Mouse (Mus musculus) heart, postnatal 25 days (tissue): ENCODE results near the gene BC049352. TPM values are rescaled to one million over a fixed set of nuclear protein-coding genes. Genes with fewer than 3 reads are reported as not detected.

Experiments used
- DNase-seq: peaks from one replicate; pipeline ENCODE4 v3.0.0; 2022; ENCODE audit warnings: low spot score
- intact Hi-C: fragments of 180-260 bp; cut with DNase I; formaldehyde crosslinking; loops from one replicate; pipeline ENCODE4 v1.15.1; 2025
- microRNA-seq: library from miRNA; unstranded; fragments of <30 nt; microRNA quantifications from one replicate; pipeline ENCODE4 v1.2.0, GENCODE M21; 2022
- total RNA-seq, 2 experiments: library from RNA; stranded (reverse); gene quantifications; 2 replicates each; pipeline ENCODE4 v1.2.3; 2021

BC049352 gene
- total RNA-seq, 2 experiments from 2014 or later, result not detected

- no peak for DNase-seq
- intact Hi-C loops, result no loop called here
Observed at GRCm38 (mm10) chr9:45280891-45281290, 99.1 kb downstream of the BC049352 start.

DNA sequence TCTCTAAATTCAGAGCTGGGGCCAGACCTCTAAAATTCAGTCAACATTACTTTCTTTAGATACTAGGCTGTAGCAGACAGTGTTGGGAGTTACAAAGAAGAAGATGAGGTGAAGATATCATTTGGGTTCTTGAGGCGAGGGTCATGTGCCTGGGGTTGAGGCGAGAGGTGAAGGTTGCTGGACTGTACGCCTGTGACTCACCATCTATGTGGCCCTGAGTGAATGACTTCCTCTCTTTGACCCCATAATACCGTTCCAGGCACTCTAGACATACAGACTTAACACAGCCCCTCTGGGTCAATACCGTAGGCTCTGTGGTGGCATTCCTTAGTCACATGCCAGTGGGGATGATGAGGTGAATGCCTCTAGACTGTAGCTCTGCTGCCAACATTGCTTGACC lies 100.7 kb downstream of the BC049352 start:
- intact Hi-C loops, result no loop called here
- DNase-seq, result no peak

DNA sequence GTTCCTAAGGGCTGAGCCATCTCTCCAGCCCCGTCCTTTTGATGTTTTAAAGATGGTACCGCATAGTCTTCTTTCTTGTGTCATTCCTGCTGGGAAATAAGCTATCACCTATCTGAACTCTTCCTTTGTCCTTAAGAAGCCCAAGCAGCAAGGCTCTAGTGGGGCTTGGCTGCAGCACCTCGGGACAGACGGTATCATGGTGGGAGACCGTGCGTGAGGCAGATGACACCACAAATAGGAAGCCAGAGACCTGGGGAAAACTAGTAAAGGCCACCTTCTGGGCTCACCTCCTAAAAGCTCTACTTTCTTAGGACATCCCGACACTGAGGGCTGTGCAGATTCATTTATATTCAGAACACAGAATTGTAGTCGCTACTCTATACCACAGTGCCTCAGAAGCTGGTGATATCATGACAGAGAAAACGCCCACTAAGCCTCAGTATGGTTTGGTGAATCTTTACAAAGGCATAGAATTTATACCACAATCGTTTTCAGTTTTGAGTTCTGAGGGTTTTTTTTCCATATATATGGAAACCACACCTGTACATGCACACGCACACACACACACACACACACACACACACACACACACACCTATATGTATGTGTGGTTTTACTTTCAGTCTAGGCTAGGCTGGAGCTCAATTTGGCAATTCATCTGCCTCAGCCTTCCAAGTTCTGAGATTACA lies 109.8 kb downstream of the BC049352 start:
- no peak for DNase-seq
- intact Hi-C loops, result no loop called here

GRCm38 (mm10) chr9:45294210-45295011 lies 112.6 kb downstream of the BC049352 start:
- DNase-seq, result no peak
- intact Hi-C loops, result loop anchor here (5.0 kb wide), 1 partner anchor 72 kb away; no protein-coding TSS in a partner anchor

- intact Hi-C loops, result loop anchor here (1.0 to 5.0 kb wide), 4 partner anchors 45 to 108 kb away; no protein-coding TSS in a partner anchor
- no peak for DNase-seq
Observed at GRCm38 (mm10) chr9:45299231-45300006, 117.6 kb downstream of the BC049352 start.

Small RNA genes within 50 kb of the gene (microRNA-seq; reads per million reads assigned to microRNA genes)
- not detected for gene Mir7086

Other genes with a start within 250 kb of the BC049352 start
- 10 to 100 TPM; 37.4 to 38.3 TPM for gene Ube4a, start 216.4 kb upstream of the BC049352 start, total RNA-seq
- not detected for gene Cd3g, start 201.6 kb upstream of the BC049352 start, total RNA-seq
- gene Cd3d, start 200.2 kb upstream of the BC049352 start, total RNA-seq, result under 1 TPM; 0.16 to 0.34 TPM
- gene Cd3e, start 172.4 kb upstream of the BC049352 start, total RNA-seq, result under 1 TPM; 0.36 to 0.57 TPM
- gene Mpzl2, start 142.2 kb upstream of the BC049352 start, total RNA-seq, result 1 to 10 TPM in 1 of 2 experiments, under 1 TPM in 1; 0.81 to 1.0 TPM
- gene Mpzl3, start 126.8 kb upstream of the BC049352 start, total RNA-seq, result 1 to 10 TPM; 1.5 to 2.6 TPM
- under 1 TPM; 0.26 to 0.84 TPM for gene Jaml, start 102.8 kb upstream of the BC049352 start, total RNA-seq
- 1 to 10 TPM; 1.1 TPM for gene Scn2b, start 64.2 kb upstream of the BC049352 start, total RNA-seq
- gene Scn4b, start 43.6 kb upstream of the BC049352 start, total RNA-seq, result 1 to 10 TPM; 2.5 to 2.8 TPM
- not detected for gene Tmprss4, start 22.1 kb downstream of the BC049352 start, total RNA-seq
- 1 to 10 TPM; 2.2 to 2.3 TPM for gene Il10ra, start 87.1 kb downstream of the BC049352 start, total RNA-seq
- 1 to 10 TPM; 3.6 to 3.7 TPM for gene Tmprss13, start 137.1 kb downstream of the BC049352 start, total RNA-seq
- 10 to 100 TPM; 16.2 to 17.2 TPM for gene Fxyd6, start 188.2 kb downstream of the BC049352 start, total RNA-seq
- gene Fxyd2, start 217.7 kb downstream of the BC049352 start, total RNA-seq, result 1 to 10 TPM; 1.5 to 2.7 TPM
- not detected for gene Dscaml1, start 244.6 kb downstream of the BC049352 start, total RNA-seq